Mouse (Mus musculus) heart, embryonic 12.5 days (tissue): Measurements from ENCODE around the gene Strn3. TPM values are rescaled to one million over a fixed set of nuclear protein-coding genes. Genes with fewer than 3 reads are reported as not detected.

Experiments used
- ATAC-seq: fragments of 200-750 bp; cut with Nextera tagmentation; 2 replicates; pipeline ENCODE4 v1.8.0; 2017; ENCODE audit warnings: moderate TSS enrichment, moderate library complexity; ENCODE audit not compliant: insufficient number of reproducible peaks, low FRiP score
- H3K27ac ChIP-seq: fragments of 300-500 bp; sonication (generic); 2 replicates; pipeline ENCODE4 v1.5.1; 2016; ENCODE audit warnings: mild to moderate bottlenecking, moderate library complexity; ENCODE audit not compliant: poor library complexity, severe bottlenecking
- H3K27me3 ChIP-seq: fragments of 300-500 bp; sonication (generic); replicated peaks from 2 replicates; pipeline ENCODE4 v1.6.1; 2016; ENCODE audit warnings: mild to moderate bottlenecking, moderate library complexity
- H3K36me3 ChIP-seq: fragments of 300-500 bp; sonication (generic); 2 replicates; pipeline ENCODE4 v1.6.1; 2016; ENCODE audit warnings: mild to moderate bottlenecking, moderate library complexity
- H3K4me1 ChIP-seq: fragments of 300-500 bp; sonication (generic); replicated peaks from 2 replicates; pipeline ENCODE4 v1.6.1; 2016; ENCODE audit warnings: mild to moderate bottlenecking
- H3K4me2 ChIP-seq: fragments of 300-500 bp; sonication (generic); 2 replicates; pipeline ENCODE4 v1.6.1; 2016; ENCODE audit warnings: mild to moderate bottlenecking, moderate library complexity
- H3K4me3 ChIP-seq: fragments of 300-500 bp; sonication (generic); 2 replicates; pipeline ENCODE4 v1.5.1; 2016; ENCODE audit warnings: mild to moderate bottlenecking
- H3K9ac ChIP-seq: fragments of 300-500 bp; sonication (generic); 2 replicates; pipeline ENCODE4 v1.6.1; 2016; ENCODE audit warnings: mild to moderate bottlenecking, moderate library complexity
- H3K9me3 ChIP-seq: fragments of 300-500 bp; sonication (generic); replicated peaks from 2 replicates; pipeline ENCODE4 v1.6.1; 2016; ENCODE audit warnings: mild to moderate bottlenecking, moderate library complexity
- WGBS: fragments of 180-500 bp; shearing (Covaris S2); methylation state at CpG from one replicate; pipeline ENCODE4 v1.1.7; 2016; 5-methylcytosine and 5-hydroxymethylcytosine counted together
- polyA plus RNA-seq: library from polyadenylated mRNA; unstranded; fragments of >200 nt; fragmentation: Nextera tagmentation; extraction: Ambion mirVana; gene quantifications from 2 replicates; pipeline ENCODE4 v1.2.1, GENCODE M21; 2016

The Strn3 gene
- polyA plus RNA-seq, 1 experiment from 2014 or later: 58.6 TPM

DNA sequence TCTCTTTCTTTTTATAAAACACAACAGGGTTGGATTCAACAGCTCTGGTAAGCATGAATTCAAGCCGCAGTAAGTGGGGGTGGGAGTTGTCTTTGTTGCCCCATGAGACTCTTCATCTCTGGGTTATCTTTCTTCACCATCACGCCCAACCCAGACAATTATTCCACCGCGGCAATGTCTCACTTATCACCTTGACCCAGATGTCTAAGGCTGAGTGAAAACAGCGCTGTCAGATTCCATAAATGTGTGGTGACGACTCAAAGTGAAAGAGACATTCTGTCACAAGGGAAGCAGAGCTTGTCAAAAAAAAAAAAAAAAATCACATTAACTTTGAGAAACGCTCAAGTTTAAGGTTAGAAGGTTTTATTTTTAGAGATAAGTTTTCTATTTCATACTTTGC is 124.5 kb downstream of the Strn3 start:
- no peak overlapping the region for H3K27ac ChIP-seq
- H3K9ac ChIP-seq: no peak overlapping the region
- peaks cover 11% of the 10 kb centered on the region for H3K9me3 ChIP-seq
- 33% methylated on average over 7 of the region's 7 CpGs for WGBS
- peaks cover 5% of the 10 kb centered on the region; the same call in 1 of the 2 replicates for H3K4me1 ChIP-seq
- no peaks in the 10 kb centered on the region for H3K27me3 ChIP-seq
- no peak overlapping the region for H3K4me3 ChIP-seq
- H3K4me2 ChIP-seq: peak overlapping the region; percentile 38
- peak; percentile 59 for ATAC-seq
- no peaks in the 10 kb centered on the region for H3K36me3 ChIP-seq

DNA sequence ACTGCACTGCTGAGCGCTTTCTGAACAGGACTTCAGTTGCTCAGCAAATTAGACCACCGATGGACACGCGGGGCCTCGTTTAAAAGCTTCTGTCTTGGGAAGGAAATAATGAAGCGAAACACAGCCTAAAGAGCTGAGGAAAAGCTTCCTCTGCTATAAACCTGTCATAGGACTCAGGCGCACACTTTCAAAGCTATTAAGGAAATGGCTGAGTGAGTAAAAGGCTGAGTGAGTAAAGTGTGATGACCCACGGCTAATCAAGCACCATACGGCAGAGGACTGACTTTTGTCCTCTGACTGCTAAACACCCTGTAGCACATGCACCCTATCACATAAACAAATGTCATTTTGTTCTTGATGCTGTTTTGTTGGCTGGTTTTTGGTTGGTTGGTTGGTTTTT is 130.3 kb downstream of the Strn3 start:
- Histone ChIP-seq H3K9me3 (peaks cover 11% of the 10 kb centered on the region), H3K4me2 (no peak overlapping the region)
- 85% methylated on average over 9 of the region's 9 CpGs for WGBS

More for the DNA sequence above, 130.3 kb downstream of the Strn3 start:
- H3K4me3 ChIP-seq: no peak overlapping the region
- no peak overlapping the region for H3K9ac ChIP-seq
- no peak overlapping the region for H3K27ac ChIP-seq
- H3K27me3 ChIP-seq: no peaks in the 10 kb centered on the region
- ATAC-seq: no peak
- no peaks in the 10 kb centered on the region for H3K36me3 ChIP-seq
- no peaks in the 10 kb centered on the region for H3K4me1 ChIP-seq

Other genes with a start within 250 kb of the Strn3 start
- gene Coch, start 98.6 kb downstream of the Strn3 start, polyA plus RNA-seq: 1.1 and 3.3 TPM in 2 replicates
- gene Ap4s1, start 864 bp downstream of the Strn3 start, polyA plus RNA-seq: 36.3 and 36.6 TPM in 2 replicates
- gene Hectd1, start 137.6 kb upstream of the Strn3 start, polyA plus RNA-seq: 38.9 and 41.1 TPM in 2 replicates